Mouse (Mus musculus) forebrain, embryonic 11.5 days (tissue): ENCODE results near the gene Rfwd3. TPM values are rescaled to one million over a fixed set of nuclear protein-coding genes. Genes with fewer than 3 reads are reported as not detected.

Source experiments
- ATAC-seq: fragments of 200-750 bp; cut with Nextera tagmentation; replicated peaks from 2 replicates; pipeline ENCODE4 v1.8.0; 2017; ENCODE audit warnings: moderate TSS enrichment; ENCODE audit not compliant: low FRiP score
- DNase-seq: peaks from one replicate; pipeline ENCODE4 v3.0.0-alpha.2; 2017; ENCODE audit warnings: low spot score
- H3K27ac ChIP-seq: fragments of 300-500 bp; sonication (generic); 2 replicates; pipeline ENCODE4 v1.5.1; 2014; ENCODE audit warnings: low read depth, low read length
- H3K27me3 ChIP-seq: fragments of 300-500 bp; sonication (generic); 2 replicates; pipeline ENCODE4 v1.6.1; 2014; ENCODE audit warnings: mild to moderate bottlenecking, low read length, mixed read lengths; ENCODE audit not compliant: control insufficient read depth, insufficient read depth
- H3K36me3 ChIP-seq: fragments of 300-500 bp; sonication (generic); 2 replicates; pipeline ENCODE4 v1.6.1; 2014; ENCODE audit warnings: mild to moderate bottlenecking, low read length, moderate library complexity, mixed read lengths; ENCODE audit not compliant: control insufficient read depth, insufficient read depth
- H3K4me1 ChIP-seq: fragments of 300-500 bp; sonication (generic); replicated peaks from 2 replicates; pipeline ENCODE4 v1.6.1; 2014; ENCODE audit warnings: low read length, mixed read lengths; ENCODE audit not compliant: control insufficient read depth, insufficient read depth
- H3K4me2 ChIP-seq: fragments of 300-500 bp; sonication (generic); 2 replicates; pipeline ENCODE4 v1.6.1; 2014; ENCODE audit warnings: low read depth, mild to moderate bottlenecking, low read length, moderate library complexity, mixed read lengths; ENCODE audit not compliant: severe bottlenecking
- H3K4me3 ChIP-seq: fragments of 300-500 bp; sonication (generic); 2 replicates; pipeline ENCODE4 v1.5.1; 2014; ENCODE audit warnings: low read depth, low read length
- H3K9ac ChIP-seq: fragments of 300-500 bp; sonication (generic); 2 replicates; pipeline ENCODE4 v1.6.1; 2014; ENCODE audit warnings: low read length
- H3K9me3 ChIP-seq: fragments of 300-500 bp; sonication (generic); 2 replicates; pipeline ENCODE4 v1.6.1; 2016; ENCODE audit warnings: low read length, mixed read lengths; ENCODE audit not compliant: control insufficient read depth
- WGBS: fragments of 180-500 bp; shearing (Covaris S2); extraction: QIAGEN DNeasy Blood & Tissue Kit; methylation state at CpG from one replicate; pipeline ENCODE4 v1.1.7; 2014; 5-methylcytosine and 5-hydroxymethylcytosine counted together
- polyA plus RNA-seq: library from polyadenylated mRNA; unstranded; fragments of >200 nt; fragmentation: Nextera tagmentation; extraction: Ambion mirVana; gene quantifications from 2 replicates; pipeline ENCODE4 v1.2.1, GENCODE M21; 2014

Gene Rfwd3
- polyA plus RNA-seq, 1 experiment from 2014 or later = 97.3 TPM

- Histone ChIP-seq H3K9ac (no peak overlapping the region), H3K36me3 (no peaks in the 10 kb centered on the region), H3K27ac (no peak overlapping the region), H3K4me2 (no peak overlapping the region), H3K4me1 (no peaks in the 10 kb centered on the region), H3K9me3 (no peaks in the 10 kb centered on the region), H3K4me3 (no peak overlapping the region), H3K27me3 (no peaks in the 10 kb centered on the region)
- ATAC-seq (no peak), DNase-seq (no peak)
- 89% methylated on average over 4 of the region's 4 CpGs for WGBS
Measured at GRCm38 (mm10) chr8:111261981-111262381, 38.0 kb downstream of the Rfwd3 start.

- H3K27ac ChIP-seq = no peak overlapping the region
- H3K9me3 ChIP-seq = no peaks in the 10 kb centered on the region
- no peak overlapping the region for H3K9ac ChIP-seq
- no peaks in the 10 kb centered on the region; the same call in 1 of the 2 replicates for H3K36me3 ChIP-seq
- H3K4me1 ChIP-seq = no peaks in the 10 kb centered on the region
- WGBS = 96% methylated on average over 5 of the region's 5 CpGs
- ATAC-seq (no peak), DNase-seq (no peak)
- no peak overlapping the region for H3K4me2 ChIP-seq
- no peaks in the 10 kb centered on the region for H3K27me3 ChIP-seq
- no peak overlapping the region for H3K4me3 ChIP-seq
Measured at GRCm38 (mm10) chr8:111260251-111260650, 39.8 kb downstream of the Rfwd3 start.

GRCm38 (mm10) chr8:111259408-111259741 lies 40.6 kb downstream of the Rfwd3 start:
- Histone ChIP-seq H3K4me3 (peak overlapping the region; percentile 92), H3K27me3 (no peaks in the 10 kb centered on the region), H3K27ac (no peak overlapping the region; the same call in 1 of the 2 replicates), H3K4me2 (peak overlapping the region; percentile 47), H3K4me1 (no peaks in the 10 kb centered on the region), H3K9me3 (no peaks in the 10 kb centered on the region), H3K9ac (peak overlapping the region; percentile 96), H3K36me3 (no peaks in the 10 kb centered on the region; the same call in 1 of the 2 replicates)
- 12% methylated on average over 13 of the region's 13 CpGs for WGBS
- no peak; the same call in 1 of the 2 replicates for ATAC-seq
- no peak for DNase-seq

- peak; percentile 97 for DNase-seq
- Histone ChIP-seq H3K36me3 (no peaks in the 10 kb centered on the region; the same call in 1 of the 2 replicates), H3K27me3 (no peaks in the 10 kb centered on the region), H3K9ac (peak within 1 kb of the TSS; percentile 96), H3K9me3 (no peaks in the 10 kb centered on the region), H3K4me3 (peak within 1 kb of the TSS; percentile 92), H3K4me1 (no peaks in the 10 kb centered on the region), H3K27ac (peak within 1 kb of the TSS; percentile 92), H3K4me2 (peak within 1 kb of the TSS; percentile 47)
- ATAC-seq = peak; percentile 91
- under 1% methylated on average over 73 of the region's 76 CpGs for WGBS
Measured at GRCm38 (mm10) chr8:111258631-111259407, 41.2 kb downstream of the Rfwd3 start, which contains the start of gene Glg1. Glg1 (minus strand) TSS chr8:111259216.

GRCm38 (mm10) chr8:111258010-111258630 lies 41.9 kb downstream of the Rfwd3 start:
- H3K27ac ChIP-seq = peak overlapping the region; percentile 92
- no peaks in the 10 kb centered on the region for H3K4me1 ChIP-seq
- peak overlapping the region; percentile 92 for H3K4me3 ChIP-seq
- peak overlapping the region; percentile 47 for H3K4me2 ChIP-seq
- peak; percentile 70 for ATAC-seq
- no peaks in the 10 kb centered on the region; the same call in 1 of the 2 replicates for H3K36me3 ChIP-seq
- 1% methylated on average over 26 of the region's 26 CpGs for WGBS
- no peaks in the 10 kb centered on the region for H3K27me3 ChIP-seq
- peak overlapping the region; percentile 96 for H3K9ac ChIP-seq
- DNase-seq = no peak
- no peaks in the 10 kb centered on the region for H3K9me3 ChIP-seq

GRCm38 (mm10) chr8:111252487-111253112 lies 47.4 kb downstream of the Rfwd3 start:
- Histone ChIP-seq H3K4me1 (no peaks in the 10 kb centered on the region), H3K27ac (no peak overlapping the region), H3K9ac (no peak overlapping the region), H3K9me3 (no peaks in the 10 kb centered on the region), H3K4me3 (no peak overlapping the region), H3K4me2 (no peak overlapping the region), H3K27me3 (no peaks in the 10 kb centered on the region), H3K36me3 (no peaks in the 10 kb centered on the region; the same call in 1 of the 2 replicates)
- WGBS = 90% methylated on average over 4 of the region's 4 CpGs
- no peak for ATAC-seq
- DNase-seq = no peak

GRCm38 (mm10) chr8:111250111-111250510 lies 49.9 kb downstream of the Rfwd3 start:
- Histone ChIP-seq H3K27ac (no peak overlapping the region), H3K4me3 (no peak overlapping the region), H3K4me2 (no peak overlapping the region), H3K9me3 (no peaks in the 10 kb centered on the region), H3K4me1 (no peaks in the 10 kb centered on the region), H3K36me3 (no peaks in the 10 kb centered on the region), H3K27me3 (no peaks in the 10 kb centered on the region), H3K9ac (no peak overlapping the region)
- ATAC-seq (no peak), DNase-seq (no peak)
- WGBS = 81% methylated on average over 2 of the region's 2 CpGs

- H3K27ac ChIP-seq = no peak overlapping the region
- no peaks in the 10 kb centered on the region for H3K27me3 ChIP-seq
- ATAC-seq (no peak), DNase-seq (no peak)
- no peaks in the 10 kb centered on the region for H3K9me3 ChIP-seq
- H3K4me2 ChIP-seq = no peak overlapping the region
- no peak overlapping the region for H3K9ac ChIP-seq
- H3K36me3 ChIP-seq = no peaks in the 10 kb centered on the region
- no peaks in the 10 kb centered on the region for H3K4me1 ChIP-seq
- H3K4me3 ChIP-seq = no peak overlapping the region
Measured at GRCm38 (mm10) chr8:111248136-111248535, 51.9 kb downstream of the Rfwd3 start.
